Mouse (Mus musculus) forebrain, embryonic 15.5 days (tissue): ENCODE measurements around the gene Nrm. TPM values are rescaled to one million over a fixed set of nuclear protein-coding genes. Genes with fewer than 3 reads are reported as not detected.

Experiments
- ATAC-seq: fragments of 200-750 bp; cut with Nextera tagmentation; replicated peaks from 2 replicates; pipeline ENCODE4 v1.8.0; 2017; ENCODE audit warnings: mild to moderate bottlenecking, moderate TSS enrichment, moderate library complexity
- H3K27ac ChIP-seq: fragments of 300-500 bp; sonication (generic); replicated peaks from 2 replicates; pipeline ENCODE4 v1.5.1; 2015; ENCODE audit warnings: mild to moderate bottlenecking, inconsistent platforms
- H3K27me3 ChIP-seq: fragments of 300-500 bp; sonication (generic); 2 replicates; pipeline ENCODE4 v1.6.1; 2015; ENCODE audit warnings: inconsistent platforms
- H3K36me3 ChIP-seq: fragments of 300-500 bp; sonication (generic); 2 replicates; pipeline ENCODE4 v1.6.1; 2015; ENCODE audit warnings: mild to moderate bottlenecking, inconsistent platforms
- H3K4me1 ChIP-seq: fragments of 300-500 bp; sonication (generic); 2 replicates; pipeline ENCODE4 v1.6.1; 2015; ENCODE audit warnings: inconsistent platforms
- H3K4me2 ChIP-seq: fragments of 300-500 bp; sonication (generic); replicated peaks from 2 replicates; pipeline ENCODE4 v1.6.1; 2015; ENCODE audit warnings: mild to moderate bottlenecking, inconsistent platforms
- H3K4me3 ChIP-seq: fragments of 300-500 bp; sonication (generic); 2 replicates; pipeline ENCODE4 v1.5.1; 2015; ENCODE audit warnings: mild to moderate bottlenecking, inconsistent platforms
- H3K9ac ChIP-seq: fragments of 300-500 bp; sonication (generic); replicated peaks from 2 replicates; pipeline ENCODE4 v1.6.1; 2015; ENCODE audit warnings: mild to moderate bottlenecking, inconsistent platforms
- H3K9me3 ChIP-seq: fragments of 300-500 bp; sonication (generic); 2 replicates; pipeline ENCODE4 v1.6.1; 2016; ENCODE audit warnings: inconsistent platforms
- WGBS: fragments of 180-500 bp; shearing (Covaris S2); methylation state at CpG from one replicate; pipeline ENCODE4 v1.1.7; 2015; ENCODE audit warnings: mixed read lengths; 5-methylcytosine and 5-hydroxymethylcytosine counted together
- polyA plus RNA-seq: library from polyadenylated mRNA; unstranded; fragments of >200 nt; fragmentation: Nextera tagmentation; extraction: Ambion mirVana; gene quantifications from 2 replicates; pipeline ENCODE4 v1.2.1, GENCODE M21; 2015

The Nrm gene
- polyA plus RNA-seq: 24.5 and 28.3 TPM in 2 replicates

DNA sequence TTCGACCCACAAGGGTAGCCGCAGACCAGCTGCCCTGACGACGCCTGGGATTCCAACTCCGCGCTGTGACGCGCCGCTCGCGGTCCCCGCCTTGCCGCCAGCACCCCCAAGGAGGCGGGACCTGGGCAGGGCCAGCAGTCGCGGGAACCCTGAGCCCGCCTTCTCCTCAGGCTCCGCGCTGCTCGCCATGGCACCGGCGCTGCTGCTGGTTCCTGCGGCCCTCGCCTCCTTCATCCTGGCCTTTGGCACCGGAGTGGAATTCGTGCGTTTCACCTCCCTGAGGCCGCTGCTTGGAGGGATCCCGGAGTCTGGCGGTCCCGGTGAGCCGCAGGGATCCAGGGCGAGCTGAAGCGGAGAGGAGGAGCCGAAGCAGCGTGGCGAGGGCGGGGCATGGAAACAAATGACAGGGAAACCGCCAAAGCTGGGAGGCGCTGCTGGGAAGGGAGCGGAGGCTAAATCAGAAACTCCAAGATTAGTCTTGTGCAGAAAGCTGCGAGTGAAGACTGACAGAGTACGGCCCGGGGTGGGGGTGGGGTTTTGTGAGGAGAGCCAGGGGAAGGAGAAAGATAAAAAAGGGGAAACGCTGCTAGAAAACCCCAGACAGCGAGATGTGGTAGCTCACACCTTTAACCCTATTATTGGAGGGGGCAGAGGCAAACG lies at the start of gene Nrm:
Nrm (plus strand) TSS at position 121 of the 660 bp plus-strand sequence.
- peak; percentile 95 for ATAC-seq
- Histone ChIP-seq H3K4me1 (peaks cover 27% of the 10 kb centered on the region), H3K36me3 (peaks cover 15% of the 10 kb centered on the region), H3K4me3 (peak within 1 kb of the TSS; percentile 66), H3K27me3 (no peaks in the 10 kb centered on the region), H3K4me2 (peak within 1 kb of the TSS; percentile 64), H3K9me3 (no peaks in the 10 kb centered on the region), H3K9ac (peak within 1 kb of the TSS; percentile 64), H3K27ac (peak within 1 kb of the TSS; percentile 94)
- under 1% methylated on average over 47 of the region's 47 CpGs for WGBS

- WGBS: 69% methylated on average over 5 of the region's 5 CpGs
- Histone ChIP-seq H3K9ac (no peak overlapping the region), H3K27me3 (no peaks in the 10 kb centered on the region), H3K9me3 (no peaks in the 10 kb centered on the region), H3K27ac (no peak overlapping the region), H3K4me2 (no peak overlapping the region), H3K36me3 (no peaks in the 10 kb centered on the region), H3K4me1 (peaks cover 8% of the 10 kb centered on the region; the same call in 1 of the 2 replicates), H3K4me3 (no peak overlapping the region)
- ATAC-seq: no peak
These were observed 48.8 kb upstream of the Nrm start for GRCm38 (mm10) chr17:35812307-35812706.

DNA sequence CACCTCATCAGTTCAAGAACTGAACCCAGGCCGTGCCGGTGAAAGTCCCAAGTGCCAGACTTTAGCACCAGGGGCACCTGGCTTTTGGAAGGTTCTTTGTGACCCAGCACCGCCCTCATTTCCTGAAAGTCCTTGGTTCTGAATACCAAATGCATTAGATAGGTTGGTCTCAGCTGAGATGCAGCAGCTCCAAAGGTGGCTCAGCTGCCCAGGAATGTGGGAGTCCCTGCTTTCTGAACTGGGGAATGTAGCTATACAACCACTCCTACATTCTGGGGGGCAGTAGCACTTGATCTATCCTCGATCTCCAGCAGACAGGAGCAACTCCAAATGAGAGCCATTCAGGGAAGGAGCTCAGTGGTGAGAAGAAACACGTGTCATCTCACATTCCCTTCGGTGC lies 48.4 kb upstream of the Nrm start:
- 70% methylated on average over 6 of the region's 6 CpGs for WGBS
- Histone ChIP-seq H3K27me3 (no peaks in the 10 kb centered on the region), H3K4me1 (peaks cover 8% of the 10 kb centered on the region; the same call in 1 of the 2 replicates), H3K9ac (no peak overlapping the region), H3K36me3 (no peaks in the 10 kb centered on the region), H3K9me3 (no peaks in the 10 kb centered on the region), H3K4me2 (no peak overlapping the region), H3K4me3 (no peak overlapping the region), H3K27ac (no peak overlapping the region; the same call in 1 of the 2 replicates)
- no peak for ATAC-seq

GRCm38 (mm10) chr17:35813245-35813647 lies 47.9 kb upstream of the Nrm start:
- Histone ChIP-seq H3K36me3 (no peaks in the 10 kb centered on the region), H3K4me1 (peaks cover 8% of the 10 kb centered on the region; the same call in 1 of the 2 replicates), H3K9me3 (no peaks in the 10 kb centered on the region), H3K27me3 (no peaks in the 10 kb centered on the region), H3K9ac (no peak overlapping the region), H3K4me3 (no peak overlapping the region), H3K4me2 (no peak overlapping the region), H3K27ac (no peak overlapping the region; the same call in none of the 2 replicates)
- 39% methylated on average over 7 of the region's 7 CpGs for WGBS
- peak; percentile 41 for ATAC-seq

GRCm38 (mm10) chr17:35813653-35814052 lies 47.5 kb upstream of the Nrm start:
- WGBS: 78% methylated on average over 7 of the region's 7 CpGs
- no peak for ATAC-seq
- Histone ChIP-seq H3K9ac (no peak overlapping the region), H3K9me3 (no peaks in the 10 kb centered on the region), H3K4me1 (peaks cover 8% of the 10 kb centered on the region; the same call in 1 of the 2 replicates), H3K4me3 (no peak overlapping the region), H3K36me3 (no peaks in the 10 kb centered on the region), H3K4me2 (no peak overlapping the region), H3K27ac (no peak overlapping the region; the same call in 1 of the 2 replicates), H3K27me3 (no peaks in the 10 kb centered on the region)

GRCm38 (mm10) chr17:35814678-35815077 lies 46.4 kb upstream of the Nrm start:
- no peak overlapping the region for H3K4me3 ChIP-seq
- H3K4me1 ChIP-seq: peaks cover 8% of the 10 kb centered on the region; the same call in 1 of the 2 replicates
- H3K36me3 ChIP-seq: no peaks in the 10 kb centered on the region
- no peak overlapping the region for H3K4me2 ChIP-seq
- no peak overlapping the region for H3K9ac ChIP-seq
- no peak overlapping the region for H3K27ac ChIP-seq
- WGBS: 76% methylated on average over 6 of the region's 6 CpGs
- no peaks in the 10 kb centered on the region for H3K9me3 ChIP-seq
- H3K27me3 ChIP-seq: no peaks in the 10 kb centered on the region
- ATAC-seq: no peak

- Histone ChIP-seq H3K9me3 (no peaks in the 10 kb centered on the region), H3K4me3 (no peak overlapping the region)
- 75% methylated on average over 7 of the region's 7 CpGs for WGBS
These were observed 45.3 kb upstream of the Nrm start for GRCm38 (mm10) chr17:35815836-35816235.

DNA sequence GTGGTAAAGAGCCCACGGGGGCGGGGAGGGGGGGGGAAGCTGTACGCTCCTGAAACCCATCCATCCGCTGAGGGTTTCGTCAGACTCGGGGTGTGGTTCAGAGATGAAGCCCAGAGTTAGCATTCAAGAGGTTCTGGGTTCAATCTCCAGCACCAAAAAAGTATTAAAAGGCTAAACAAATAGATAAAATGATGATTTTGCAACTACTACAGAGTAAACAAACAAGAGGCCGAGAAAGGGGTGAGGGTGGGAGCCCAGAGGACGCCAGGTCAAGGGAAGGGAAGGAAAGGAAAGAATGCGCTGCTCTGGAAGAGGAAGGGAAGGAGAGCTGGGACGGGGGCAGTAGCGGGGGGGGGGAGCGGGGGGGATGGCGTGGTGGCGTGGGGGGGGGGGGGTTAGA lies 44.4 kb upstream of the Nrm start:
- Histone ChIP-seq H3K9ac (no peak overlapping the region), H3K27me3 (no peaks in the 10 kb centered on the region; the same call in 1 of the 2 replicates), H3K4me2 (no peak overlapping the region), H3K27ac (no peak overlapping the region), H3K9me3 (no peaks in the 10 kb centered on the region), H3K4me1 (peaks cover 16% of the 10 kb centered on the region), H3K36me3 (no peaks in the 10 kb centered on the region), H3K4me3 (no peak overlapping the region)
- WGBS: 46% methylated on average over 8 of the region's 14 CpGs
- no peak for ATAC-seq

More at GRCm38 (mm10) chr17:35815836-35816235, 45.3 kb upstream of the Nrm start:
- no peak for ATAC-seq
- no peaks in the 10 kb centered on the region; the same call in 1 of the 2 replicates for H3K27me3 ChIP-seq
- H3K27ac ChIP-seq: no peak overlapping the region
- H3K4me1 ChIP-seq: peaks cover 8% of the 10 kb centered on the region
- no peaks in the 10 kb centered on the region for H3K36me3 ChIP-seq
- H3K4me2 ChIP-seq: no peak overlapping the region
- H3K9ac ChIP-seq: no peak overlapping the region

- no peak for ATAC-seq
- Histone ChIP-seq H3K27ac (no peak overlapping the region), H3K9me3 (no peaks in the 10 kb centered on the region), H3K4me3 (no peak overlapping the region), H3K4me2 (no peak overlapping the region), H3K9ac (no peak overlapping the region), H3K36me3 (no peaks in the 10 kb centered on the region), H3K4me1 (peaks cover 22% of the 10 kb centered on the region), H3K27me3 (no peaks in the 10 kb centered on the region; the same call in 1 of the 2 replicates)
- WGBS: 59% methylated on average over 10 of the region's 10 CpGs
These were observed 43.9 kb upstream of the Nrm start for GRCm38 (mm10) chr17:35817226-35817625.

GRCm38 (mm10) chr17:35820111-35820510 lies 41.0 kb upstream of the Nrm start:
- Histone ChIP-seq H3K27me3 (no peaks in the 10 kb centered on the region; the same call in 1 of the 2 replicates), H3K9ac (no peak overlapping the region), H3K9me3 (no peaks in the 10 kb centered on the region), H3K4me1 (peaks cover 33% of the 10 kb centered on the region), H3K36me3 (no peaks in the 10 kb centered on the region), H3K4me3 (no peak overlapping the region), H3K27ac (no peak overlapping the region), H3K4me2 (no peak overlapping the region)
- 86% methylated on average over 5 of the region's 5 CpGs for WGBS
- no peak for ATAC-seq

- Histone ChIP-seq H3K4me1 (peaks cover 33% of the 10 kb centered on the region), H3K9me3 (no peaks in the 10 kb centered on the region), H3K9ac (peak within 1 kb of the TSS; percentile 80), H3K4me2 (peak within 1 kb of the TSS; percentile 86), H3K27ac (peak within 1 kb of the TSS; percentile 90), H3K36me3 (peaks cover 12% of the 10 kb centered on the region; the same call in 1 of the 2 replicates), H3K4me3 (peak within 1 kb of the TSS; percentile 86), H3K27me3 (no peaks in the 10 kb centered on the region; the same call in 1 of the 2 replicates)
- ATAC-seq: peak; percentile 42
- under 1% methylated on average over 62 of the region's 62 CpGs for WGBS
These were observed 39.4 kb upstream of the Nrm start, which contains the start of gene Ier3 for GRCm38 (mm10) chr17:35821439-35822430. Gene Ier3 (plus strand): TSS chr17:35821684.
